Mouse (Mus musculus) cerebellum, postnatal 14 days (tissue): Measurements from ENCODE around the gene Tmem135.
"Not testable (repeated sequence)": the region's sequence is repeated elsewhere in the genome, so short reads cannot be mapped to it uniquely, and the experiment has no call there.

Experiments
- DNase-seq, 2 experiments: peaks; one replicate each; pipeline ENCODE4 v3.0.0; 2021; ENCODE audit warnings: mixed read lengths in 2 of 2

The Tmem135 gene

DNA sequence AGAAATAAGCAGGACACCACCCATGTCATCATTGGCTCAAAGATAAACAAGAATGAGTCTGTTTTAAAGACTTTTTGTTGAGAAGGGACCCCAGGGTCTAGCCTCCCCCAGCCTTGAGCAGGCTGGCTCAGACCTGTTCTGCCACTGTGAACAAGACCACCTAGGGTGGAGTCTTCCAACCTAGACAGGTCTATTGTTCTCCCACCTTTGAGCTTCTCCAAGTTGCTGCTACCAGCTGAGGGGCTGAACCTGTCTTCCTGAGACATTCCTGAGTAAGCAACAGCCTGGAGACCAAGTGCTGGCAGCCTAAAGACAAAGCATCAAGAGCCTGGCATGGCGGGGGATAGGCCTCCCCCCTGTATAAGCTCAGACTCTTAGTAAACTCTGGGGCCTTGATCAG, 86.9 kb downstream of the Tmem135 start:
- DNase-seq: not testable (repeated sequence)

DNA sequence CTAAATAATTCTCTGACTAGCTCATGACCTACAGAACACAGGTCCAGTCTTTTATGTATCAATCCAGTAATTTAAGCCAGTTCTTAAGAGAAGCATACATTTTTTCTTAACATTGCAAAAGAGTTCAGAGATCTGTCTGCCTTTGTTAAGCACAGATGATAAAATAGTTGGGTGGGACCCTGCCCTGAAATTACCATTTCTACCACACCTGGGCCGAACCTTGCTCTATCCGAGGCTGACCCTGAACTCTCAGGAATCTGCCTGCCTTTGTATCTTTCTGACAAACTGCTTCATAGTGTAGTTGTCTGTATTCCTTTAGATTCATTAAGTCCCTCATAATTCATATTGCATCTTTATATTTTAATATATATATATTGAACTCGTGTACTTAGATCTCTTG, 87.9 kb downstream of the Tmem135 start:
- DNase-seq: no peak

DNA sequence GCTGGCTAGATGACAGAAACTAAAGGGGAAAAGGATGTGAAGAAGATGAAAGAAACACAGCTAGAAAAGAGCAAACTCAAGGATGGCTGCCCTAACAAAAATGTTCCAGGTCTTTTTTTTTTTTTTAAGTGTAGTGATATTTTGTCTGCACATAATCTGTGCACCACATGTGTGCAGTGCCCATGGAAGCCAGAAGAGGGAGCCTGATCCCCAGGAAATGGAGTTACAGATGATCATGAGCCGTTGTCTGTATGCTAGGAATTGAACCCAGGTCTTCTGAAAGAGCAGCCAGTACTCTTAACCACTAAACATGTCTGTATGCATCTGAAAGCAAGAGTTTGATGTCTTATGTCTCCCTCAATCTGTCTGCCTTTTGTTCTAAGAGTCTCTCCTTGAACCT, 92.5 kb downstream of the Tmem135 start:
- no peak for DNase-seq

DNA sequence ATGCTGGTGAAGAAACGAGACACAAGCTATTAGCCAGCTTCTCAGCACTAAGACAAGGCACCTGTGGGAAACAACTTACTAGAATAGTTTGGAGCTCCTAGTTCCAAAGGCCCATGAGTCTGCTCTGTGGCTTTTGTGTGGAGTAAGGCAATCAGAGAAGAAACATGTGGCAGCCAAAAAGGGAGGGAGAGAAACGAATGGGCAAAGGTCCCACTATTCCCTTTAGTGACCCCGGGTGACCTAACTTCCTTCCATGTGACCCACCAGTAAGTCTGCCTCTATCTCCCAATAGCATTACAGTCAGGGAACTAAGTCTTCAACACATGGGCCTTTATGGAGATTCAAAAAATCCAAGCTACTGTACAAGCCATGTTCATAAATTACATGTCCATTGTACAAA, 95.1 kb downstream of the Tmem135 start:
- DNase-seq: no peak

DNA sequence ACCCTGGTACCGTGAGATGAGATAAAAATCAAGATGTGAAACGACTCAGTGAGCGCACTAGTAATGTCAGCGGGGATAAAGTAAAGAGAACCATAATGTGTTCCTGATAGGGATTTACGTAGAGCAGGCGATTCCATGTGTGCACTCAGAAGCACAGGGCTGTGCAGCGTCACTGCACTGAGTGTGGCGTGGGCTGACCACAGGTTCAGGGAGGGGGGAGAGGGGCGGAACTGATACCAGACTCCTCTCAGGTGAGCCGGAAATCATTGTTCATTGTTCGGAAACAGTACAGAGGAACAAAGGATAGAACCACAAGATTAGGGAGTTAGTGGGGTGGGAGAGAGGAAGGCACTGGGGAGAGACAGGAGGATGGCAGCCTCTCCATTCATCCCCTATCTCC, 95.8 kb downstream of the Tmem135 start:
- no peak for DNase-seq

DNA sequence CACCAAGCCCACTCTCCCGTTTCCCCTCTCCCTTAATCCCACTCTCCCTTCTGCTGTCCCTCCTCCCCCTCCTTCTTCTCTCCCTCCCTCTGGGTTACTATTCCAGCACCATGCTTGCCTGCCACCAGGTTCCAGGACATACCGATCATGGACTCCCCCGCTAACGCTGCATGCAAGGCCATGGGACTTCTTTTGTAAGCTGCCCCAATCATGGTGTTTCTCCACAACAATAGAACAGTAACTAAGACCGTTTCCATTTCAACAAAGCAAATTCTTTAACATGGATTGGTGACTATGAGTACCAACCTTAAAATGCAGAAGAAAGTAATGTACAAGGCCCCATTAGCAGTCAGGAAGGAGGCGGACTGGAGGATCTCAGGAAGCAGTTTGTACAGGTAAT, 97.2 kb downstream of the Tmem135 start:
- DNase-seq: no peak

DNA sequence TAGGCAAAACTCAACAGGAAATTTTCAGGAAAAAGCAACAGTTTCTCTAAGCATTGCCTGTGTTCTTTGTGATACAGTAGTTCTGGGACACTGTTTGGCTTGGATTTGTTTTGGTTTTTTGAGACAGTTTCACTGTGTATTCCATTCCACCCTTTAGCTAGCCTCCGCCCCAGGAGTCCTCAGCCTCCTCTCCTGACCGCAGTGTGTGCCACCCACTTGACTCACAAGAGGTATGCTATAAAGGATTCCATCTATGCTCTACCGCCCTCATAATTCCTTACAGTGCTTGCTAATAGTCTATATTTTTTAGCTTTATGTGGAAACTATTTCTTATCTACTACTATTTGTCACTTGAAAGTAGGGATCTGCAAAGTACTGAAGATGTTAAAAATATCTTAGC, 99.1 kb downstream of the Tmem135 start:
- DNase-seq: no peak

DNA sequence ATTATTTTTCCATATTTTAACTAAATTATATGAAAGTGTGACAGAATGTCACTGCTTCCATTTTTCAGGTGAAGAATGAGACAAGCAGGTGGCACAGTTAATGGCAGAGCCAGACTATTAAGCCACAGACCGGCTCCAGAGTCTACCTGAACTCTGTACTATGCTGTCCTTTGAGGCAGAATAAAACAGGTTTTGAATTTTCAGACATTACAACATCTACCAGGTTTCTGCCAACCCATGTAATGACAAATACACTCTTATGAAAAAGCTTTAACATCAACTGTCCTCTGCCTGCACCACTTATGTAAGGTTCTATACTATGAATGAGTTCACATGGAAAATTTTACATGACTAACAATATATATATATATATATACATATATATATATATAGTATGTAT, 100.3 kb downstream of the Tmem135 start:
- no peak for DNase-seq

DNA sequence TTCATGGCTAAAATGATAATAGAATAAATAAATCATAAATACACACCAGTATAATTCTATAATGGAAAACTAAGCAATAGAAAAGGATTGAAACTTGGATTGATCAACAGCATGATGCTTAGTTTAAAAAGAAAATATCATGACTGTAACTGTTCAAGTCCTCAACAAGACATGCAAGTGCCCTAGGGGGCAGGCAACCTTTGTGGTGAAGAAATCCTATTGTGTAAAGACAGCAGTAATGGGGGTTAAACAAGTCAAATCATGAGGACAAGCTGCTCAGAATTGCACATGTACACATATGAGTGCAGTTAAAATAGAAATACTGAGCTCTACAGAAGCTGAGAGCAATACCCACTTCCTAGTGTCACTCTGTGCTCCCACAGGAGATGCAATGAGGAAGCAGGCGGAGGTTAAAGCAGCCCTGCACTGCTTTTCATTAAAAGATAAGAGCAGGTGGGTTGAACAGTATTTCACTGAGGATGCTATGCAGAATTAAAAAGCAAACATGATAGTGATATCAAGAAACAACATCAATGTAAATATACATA, 105.0 kb downstream of the Tmem135 start:
- no peak for DNase-seq

DNA sequence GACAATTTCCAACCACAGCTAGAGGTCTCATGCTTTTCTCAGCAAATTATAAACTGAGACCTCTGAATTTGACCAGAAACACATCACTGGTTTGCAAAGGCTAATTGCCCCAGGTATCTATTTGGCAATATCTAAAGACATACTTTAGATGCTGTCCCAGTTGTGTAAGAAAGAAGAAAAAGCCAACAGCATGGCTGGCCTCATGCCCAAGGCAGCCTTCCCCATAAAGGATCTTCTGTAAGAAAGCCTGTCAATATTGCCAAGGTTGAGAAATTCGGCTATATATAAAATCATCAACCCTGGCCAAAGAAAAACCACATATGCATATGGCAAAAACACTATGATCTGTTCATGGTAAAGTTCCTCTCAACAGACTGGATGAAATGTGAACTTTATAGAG, 107.1 kb downstream of the Tmem135 start:
- no peak for DNase-seq

DNA sequence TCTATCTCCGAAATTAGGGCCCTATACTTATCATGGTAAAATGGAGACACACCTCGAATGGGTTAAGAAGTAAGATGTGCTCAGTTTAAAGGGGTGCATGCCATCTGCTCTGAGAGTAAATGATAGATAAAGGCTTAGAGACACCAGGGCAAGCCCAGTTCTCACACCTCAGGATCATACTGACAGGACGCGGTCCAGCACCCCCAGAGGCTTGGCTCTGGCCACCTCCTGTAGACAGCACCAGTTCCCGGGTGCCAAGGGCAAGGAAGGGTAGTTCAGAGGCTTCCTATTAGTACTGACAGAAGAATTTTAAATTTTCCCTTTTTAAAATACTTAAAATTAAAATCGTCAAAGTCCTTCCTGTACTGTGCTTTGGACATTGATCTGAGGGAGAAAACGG, 121.4 kb downstream of the Tmem135 start:
- peak; percentile 12 to 23 for DNase-seq

DNA sequence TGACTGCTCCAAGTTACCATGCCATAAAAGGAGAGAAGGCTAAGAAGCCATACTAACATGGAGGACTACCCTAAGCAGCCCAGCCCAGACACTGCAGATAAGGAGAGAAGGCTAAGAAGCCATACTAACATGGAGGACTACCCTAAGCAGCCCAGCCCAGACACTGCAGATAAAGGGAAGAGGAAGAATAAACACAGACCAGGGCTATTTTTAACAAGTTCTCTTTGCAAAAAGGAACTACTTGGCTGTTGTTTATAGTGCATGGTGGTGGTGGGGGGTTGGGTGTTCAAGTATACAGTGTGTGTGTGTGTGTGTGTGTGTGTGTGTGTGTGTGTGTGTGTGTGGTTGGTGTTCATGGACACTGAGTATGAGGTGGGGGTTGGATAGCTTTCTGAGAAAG, 133.6 kb downstream of the Tmem135 start:
- DNase-seq: not testable (repeated sequence)

DNA sequence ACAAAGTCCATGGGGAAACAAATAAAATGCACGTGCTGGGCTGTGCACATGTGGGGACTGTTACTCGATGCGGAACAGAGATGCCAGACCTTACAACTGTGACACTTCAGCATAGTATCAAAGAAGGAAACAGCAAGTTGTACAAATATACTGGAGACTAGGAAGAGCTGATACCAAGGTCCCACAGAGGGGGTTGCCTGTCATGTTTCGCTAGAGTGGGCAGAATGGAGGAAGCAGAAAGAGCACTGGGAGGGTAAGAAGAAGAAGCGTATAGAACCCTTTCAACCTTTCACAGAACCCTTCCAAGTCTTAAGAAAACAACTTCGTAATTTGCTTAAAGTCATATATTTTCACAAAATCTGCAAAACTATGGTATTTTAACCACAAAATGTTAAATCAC, 134.2 kb downstream of the Tmem135 start:
- DNase-seq: no peak

DNA sequence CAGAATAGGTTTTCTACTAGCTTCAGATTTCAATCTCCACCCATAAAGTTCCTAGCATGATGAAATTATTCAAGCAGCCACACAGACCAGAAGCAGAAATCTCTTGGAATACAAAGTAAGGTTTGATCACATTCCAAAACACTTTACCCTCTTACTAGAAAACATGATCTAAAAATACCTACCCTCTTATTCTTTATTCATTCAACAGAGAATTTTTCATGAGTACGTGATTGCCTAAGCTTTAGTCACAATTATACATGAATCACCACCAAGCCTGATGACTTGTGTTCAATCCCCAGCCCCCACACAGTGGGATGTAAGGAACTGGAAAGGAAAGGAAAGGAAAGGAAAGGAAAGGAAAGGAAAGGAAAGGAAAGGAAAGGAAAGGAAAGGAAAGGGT, 136.5 kb downstream of the Tmem135 start:
- DNase-seq: no peak

DNA sequence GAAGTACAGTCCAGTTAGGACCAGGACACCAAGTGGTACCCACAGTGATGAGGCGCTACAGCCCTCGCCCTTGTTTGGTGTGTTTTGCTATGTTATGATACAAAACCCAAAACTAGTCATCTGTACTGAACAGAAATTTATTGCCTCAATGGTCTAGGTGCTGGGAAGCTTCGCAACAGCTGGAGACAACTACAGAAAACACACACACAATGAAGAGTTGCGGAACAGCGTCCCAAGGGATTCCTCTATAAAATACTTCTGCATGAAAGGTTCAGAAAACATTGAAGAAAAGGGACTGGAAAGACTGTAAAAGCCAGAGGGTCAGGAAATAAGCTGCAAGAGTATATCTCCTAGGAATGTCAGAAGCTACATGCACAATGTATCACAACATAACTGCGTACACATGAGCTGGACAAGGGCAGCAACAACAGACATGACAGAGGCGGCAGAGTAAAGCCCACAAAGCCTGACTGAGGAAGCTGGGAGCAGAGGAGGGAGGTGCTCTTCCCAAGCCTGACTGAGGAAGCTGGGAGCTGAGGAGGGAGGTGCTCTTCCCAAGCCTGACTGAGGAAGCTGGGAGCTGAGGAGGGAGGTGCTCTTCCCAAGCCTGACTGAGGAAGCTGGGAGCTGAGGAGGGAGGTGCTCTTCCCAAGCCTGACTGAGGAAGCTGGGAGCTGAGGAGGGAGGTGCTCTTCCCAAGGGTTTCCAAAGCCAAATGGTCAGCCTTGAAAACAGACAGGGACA, 137.8 kb downstream of the Tmem135 start:
- no peak for DNase-seq

DNA sequence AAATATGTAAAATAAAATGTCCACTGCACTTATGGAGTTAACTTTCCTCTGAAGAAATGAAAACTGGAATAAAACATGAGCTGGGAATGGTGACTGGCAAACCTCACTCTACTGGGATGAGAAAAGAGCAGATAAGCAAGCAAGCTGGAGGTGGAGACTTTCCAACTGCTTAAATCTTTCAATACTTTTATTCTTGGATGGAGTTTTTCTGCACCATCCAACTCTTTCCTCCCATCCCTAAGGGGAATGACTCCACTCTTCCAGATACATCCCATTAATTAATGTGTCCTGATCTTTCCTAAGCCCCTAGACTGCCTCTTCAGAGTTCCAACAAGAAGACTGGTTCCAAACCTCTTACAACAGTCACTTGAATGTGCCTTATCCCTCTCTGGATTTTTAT, 143.1 kb downstream of the Tmem135 start:
- no peak for DNase-seq

DNA sequence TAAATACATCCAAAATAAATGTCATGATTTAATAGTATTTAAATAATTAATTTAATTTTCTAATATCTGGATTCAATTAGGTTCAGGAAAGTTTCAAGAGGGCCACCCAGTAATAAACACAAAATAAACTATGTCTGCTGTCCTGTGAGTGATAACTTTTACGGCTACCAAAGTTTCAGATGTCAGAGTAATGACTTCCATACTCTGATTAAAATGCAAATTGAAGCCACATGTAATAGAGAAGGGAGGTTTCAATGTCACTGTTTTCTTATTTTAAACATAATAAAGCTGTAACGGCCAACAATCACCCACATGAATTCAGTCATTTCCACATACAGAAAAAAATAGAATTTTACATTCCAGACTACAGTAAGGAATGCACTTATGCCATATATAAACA, 145.2 kb downstream of the Tmem135 start:
- DNase-seq: no peak

DNA sequence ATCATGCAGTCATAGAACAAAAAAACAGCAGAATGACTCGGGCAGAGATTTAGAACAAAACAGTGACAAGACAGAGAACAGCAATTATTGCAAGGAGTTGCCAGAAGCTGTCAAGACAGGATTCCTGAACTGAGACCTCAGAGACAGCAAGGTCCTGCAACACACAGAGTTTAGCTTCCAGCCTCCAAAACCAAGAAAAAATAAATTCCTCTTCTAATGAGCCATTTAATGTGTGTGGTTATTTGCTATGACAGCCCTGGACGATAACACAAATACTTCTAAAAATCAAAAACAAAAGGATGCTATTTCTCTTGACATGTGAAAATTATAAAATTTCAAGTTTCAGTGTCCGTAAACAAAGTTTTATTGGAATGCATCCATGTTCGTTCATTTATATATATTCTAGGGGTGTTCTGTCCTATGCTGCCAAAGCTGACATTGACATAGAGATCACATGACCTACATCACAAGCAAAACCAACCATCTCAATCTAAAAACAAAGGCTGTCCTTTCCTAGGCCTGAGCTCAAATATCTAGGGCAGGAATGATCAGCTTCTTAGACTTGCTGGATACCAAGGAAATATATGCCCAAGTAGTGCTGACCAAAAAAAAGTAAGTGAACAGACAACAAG, 146.0 kb downstream of the Tmem135 start:
- DNase-seq: no peak

DNA sequence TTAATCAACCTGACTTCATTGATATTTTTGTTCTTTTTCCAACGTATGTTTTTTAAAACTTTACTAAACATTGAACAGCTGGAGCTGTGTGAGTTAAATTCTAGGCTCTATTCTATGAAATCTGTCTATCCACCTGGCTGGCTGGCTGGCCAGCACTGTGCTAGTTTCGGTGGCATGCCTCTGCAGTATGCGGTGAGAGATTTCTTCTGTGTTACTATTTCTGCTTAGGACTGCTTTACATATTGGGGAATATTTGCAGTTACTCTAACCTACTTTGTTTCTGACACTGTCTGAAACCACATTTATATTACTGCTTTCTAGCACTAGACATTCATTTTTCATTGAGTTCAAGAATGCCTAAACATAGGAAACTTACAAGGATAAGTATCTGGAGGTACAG, 150.2 kb downstream of the Tmem135 start:
- DNase-seq: no peak

DNA sequence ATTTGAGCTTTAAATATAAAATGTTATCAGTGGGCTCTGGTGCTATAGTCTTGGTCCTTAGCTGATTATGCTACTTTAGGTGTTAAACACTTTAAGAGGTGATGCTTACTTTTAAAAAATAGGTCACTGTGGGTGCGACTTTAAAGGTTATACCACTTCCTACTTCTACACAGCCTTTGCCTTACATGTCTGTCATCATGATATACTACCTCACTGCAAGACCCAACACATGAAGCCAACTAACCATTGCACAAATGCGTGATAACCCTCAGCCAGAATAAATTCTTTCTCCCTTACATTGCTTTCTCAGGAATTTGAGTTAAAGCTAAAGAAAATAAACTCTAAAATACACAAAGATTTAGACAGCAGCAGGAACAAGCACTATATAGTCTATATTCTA, 150.7 kb downstream of the Tmem135 start:
- DNase-seq: no peak

DNA sequence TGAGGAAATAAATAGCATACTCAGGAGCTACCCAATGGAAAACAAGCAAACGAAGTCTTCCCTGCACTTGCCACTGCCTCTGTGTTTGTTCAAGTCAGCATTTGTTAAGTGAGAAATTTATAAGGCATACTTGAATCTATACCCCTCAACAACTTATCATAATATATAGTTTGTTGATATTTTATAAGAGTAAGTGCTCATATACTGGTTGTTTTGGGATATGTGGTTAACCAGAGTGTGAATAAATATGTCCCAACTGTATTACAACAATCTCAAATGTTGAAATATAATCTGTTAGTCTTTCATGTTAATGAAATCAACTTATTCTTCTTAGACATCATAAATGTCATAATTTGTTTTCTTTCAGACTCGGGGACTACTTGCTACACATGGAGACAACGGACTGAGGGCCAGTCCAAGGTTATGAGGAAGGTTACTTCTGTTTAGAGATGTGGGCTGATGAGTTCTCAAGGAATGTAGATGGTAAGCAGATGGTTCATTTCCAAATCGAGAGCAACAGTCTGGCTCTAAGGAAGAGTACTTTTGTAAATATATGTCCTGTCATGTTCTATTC, 152.1 kb downstream of the Tmem135 start:
- no peak for DNase-seq

DNA sequence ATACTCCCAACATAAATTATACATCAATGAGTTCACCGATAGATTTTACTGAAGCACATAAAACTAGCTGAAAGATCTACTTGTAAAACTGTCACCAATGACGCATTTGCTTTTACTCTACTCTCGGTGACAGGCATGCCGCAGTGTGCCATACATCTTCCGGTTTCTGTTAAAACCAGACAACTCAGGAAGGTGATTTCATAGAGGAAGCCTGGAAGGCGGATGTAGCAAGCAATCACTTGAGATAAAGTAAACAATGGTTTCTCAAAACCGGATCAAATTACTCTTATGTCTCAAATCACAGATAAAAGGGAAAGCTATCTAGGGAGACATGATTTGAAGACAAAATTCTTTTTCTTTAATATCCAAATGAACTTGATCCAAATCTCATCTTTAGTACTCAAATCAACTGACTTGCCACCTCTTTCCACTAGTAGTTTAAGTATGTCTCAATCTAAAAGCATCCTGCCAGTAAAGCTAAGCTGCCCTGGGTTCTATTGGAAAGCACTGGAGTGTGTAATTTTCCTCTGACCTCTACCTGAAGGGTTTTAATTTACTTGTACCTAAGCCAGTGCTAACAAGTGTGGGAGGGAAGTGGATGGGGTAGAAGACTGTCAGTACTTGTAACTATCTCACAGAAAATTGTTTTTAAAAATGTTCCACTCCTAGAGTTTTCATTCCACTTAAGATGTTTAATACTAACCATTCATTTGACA, 155.7 kb downstream of the Tmem135 start:
- DNase-seq: no peak

DNA sequence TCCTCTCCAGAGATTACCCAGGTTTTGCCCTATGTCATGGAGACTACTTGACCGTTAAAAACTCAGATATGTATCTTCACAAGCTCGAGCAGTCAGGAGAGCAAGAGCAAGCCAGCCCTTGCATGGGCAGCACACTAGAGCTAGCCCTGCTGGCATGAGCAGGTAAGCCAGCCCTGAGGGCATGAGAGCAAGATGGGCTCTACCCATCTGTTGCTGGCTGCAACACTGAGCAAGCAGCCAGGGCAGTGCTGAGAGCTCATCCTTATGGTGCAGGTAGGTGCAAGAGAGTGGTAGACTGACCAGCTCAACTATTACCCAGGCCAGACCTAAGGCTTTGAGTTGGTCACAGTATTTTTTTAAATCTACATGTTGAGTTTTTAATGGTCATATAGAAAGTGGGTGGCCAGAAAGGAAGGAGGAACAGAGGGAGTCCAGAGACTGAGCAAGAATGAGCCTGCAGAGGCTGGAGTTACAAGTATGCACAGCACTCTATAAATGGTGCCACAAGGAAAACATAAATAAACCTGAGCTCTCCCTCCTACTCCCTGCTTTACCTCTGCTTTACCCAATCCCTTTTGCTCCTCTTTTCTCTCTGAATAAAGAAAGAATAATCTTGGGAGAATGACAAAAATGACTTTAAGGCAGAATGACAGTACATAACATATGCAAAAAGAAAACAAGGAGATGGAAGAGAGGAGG, 156.9 kb downstream of the Tmem135 start:
- peak; percentile 18 to 28 for DNase-seq
